Mouse (Mus musculus) T-helper 2 cell (primary cell): ENCODE data around the gene Nyap1.

Experiments
- in situ Hi-C: fragments of 300-600 bp; cut with MboI, MseI; formaldehyde crosslinking; loops from one replicate; pipeline ENCODE4 v1.15.1; 2025; ENCODE audit warnings: high pct_unique_total_duplicates

Gene Nyap1

GRCm38 (mm10) chr5:137770709-137771108 is 29.3 kb upstream of the Nyap1 start:
- in situ Hi-C loops = no loop called here

GRCm38 (mm10) chr5:137768475-137768874 is 27.1 kb upstream of the Nyap1 start:
- in situ Hi-C loops = loop anchor here (10.0 kb wide), 2 partner anchors 284 to 424 kb away; no protein-coding TSS in a partner anchor

- in situ Hi-C loops = loop anchor here (10.0 kb wide), 2 partner anchors 281 to 421 kb away; no protein-coding TSS in a partner anchor
Observed at GRCm38 (mm10) chr5:137766270-137766669, 24.9 kb upstream of the Nyap1 start.

GRCm38 (mm10) chr5:137764609-137765340 is 23.4 kb upstream of the Nyap1 start:
- in situ Hi-C loops = loop anchor here (5.0 to 10.0 kb wide), 3 partner anchors 112 to 420 kb away; no protein-coding TSS in a partner anchor

- in situ Hi-C loops = loop anchor here (5.0 to 10.0 kb wide), 4 partner anchors 108 to 415 kb away; partner anchors contain the start of gene Gigyf1
Observed at GRCm38 (mm10) chr5:137759971-137760412, 18.6 kb upstream of the Nyap1 start.

- in situ Hi-C loops = loop anchor here (10.0 kb wide), 1 partner anchor 244 kb away; the partner anchor contains the start of gene Gigyf1
Observed at GRCm38 (mm10) chr5:137758921-137759534, 17.6 kb upstream of the Nyap1 start.

GRCm38 (mm10) chr5:137757887-137758286 is 16.5 kb upstream of the Nyap1 start:
- in situ Hi-C loops = loop anchor here (10.0 kb wide), 1 partner anchor 243 kb away; the partner anchor contains the start of gene Gigyf1

GRCm38 (mm10) chr5:137756882-137757661 is 15.7 kb upstream of the Nyap1 start:
- in situ Hi-C loops = loop anchor here (10.0 kb wide), 1 partner anchor 242 kb away; the partner anchor contains the start of gene Gigyf1

- in situ Hi-C loops = loop anchor here (10.0 kb wide), 1 partner anchor 241 kb away; the partner anchor contains the start of gene Gigyf1
Observed at GRCm38 (mm10) chr5:137756106-137756505, 14.7 kb upstream of the Nyap1 start.

GRCm38 (mm10) chr5:137755425-137755824 is 14.0 kb upstream of the Nyap1 start:
- in situ Hi-C loops = loop anchor here (10.0 kb wide), 1 partner anchor 241 kb away; the partner anchor contains the start of gene Gigyf1

- in situ Hi-C loops = loop anchor here (10.0 kb wide), 1 partner anchor 238 kb away; the partner anchor contains the start of gene Gigyf1
Observed at GRCm38 (mm10) chr5:137753111-137753832, 11.9 kb upstream of the Nyap1 start.

- in situ Hi-C loops = loop anchor here (10.0 kb wide), 1 partner anchor 237 kb away; the partner anchor contains the start of gene Gigyf1
Observed at GRCm38 (mm10) chr5:137751988-137752387, 10.6 kb upstream of the Nyap1 start.

GRCm38 (mm10) chr5:137751221-137751887 is 9.9 kb upstream of the Nyap1 start:
- in situ Hi-C loops = loop anchor here (10.0 kb wide), 1 partner anchor 237 kb away; the partner anchor contains the start of gene Gigyf1

- in situ Hi-C loops = loop anchor here (10.0 kb wide), 1 partner anchor 235 kb away; the partner anchor contains the start of gene Gigyf1
Observed at GRCm38 (mm10) chr5:137750212-137750611, 8.8 kb upstream of the Nyap1 start.

GRCm38 (mm10) chr5:137749196-137749836 is 7.9 kb upstream of the Nyap1 start:
- in situ Hi-C loops = loop anchor here (5.0 kb wide), 1 partner anchor 62 kb away; no protein-coding TSS in a partner anchor

- in situ Hi-C loops = loop anchor here (5.0 kb wide), 1 partner anchor 61 kb away; no protein-coding TSS in a partner anchor
Observed at GRCm38 (mm10) chr5:137748130-137748770, 6.8 kb upstream of the Nyap1 start.

GRCm38 (mm10) chr5:137747326-137747961 is 6.0 kb upstream of the Nyap1 start:
- in situ Hi-C loops = loop anchor here (5.0 kb wide), 1 partner anchor 60 kb away; no protein-coding TSS in a partner anchor

GRCm38 (mm10) chr5:137746851-137747325 is 5.5 kb upstream of the Nyap1 start:
- in situ Hi-C loops = loop anchor here (5.0 kb wide), 1 partner anchor 60 kb away; no protein-coding TSS in a partner anchor
